Mouse (Mus musculus): ENCODE results near the gene Chrm5. TPM values are rescaled to one million over a fixed set of nuclear protein-coding genes. Genes with fewer than 3 reads are reported as not detected.

The Chrm5 gene
- 0.56 and 0.83 TPM in 2 replicates for polyA plus RNA-seq (2015; fragmentation: Nextera tagmentation; extraction: Ambion mirVana)

- H3K4me1 ChIP-seq: no peaks in the 10 kb centered on the region
- no peaks in the 10 kb centered on the region for H3K27me3 ChIP-seq
- H3K4me2 ChIP-seq (replicated peaks): no peak within 1 kb of the TSS
- H3K9ac ChIP-seq (replicated peaks): no peak within 1 kb of the TSS
- no peaks in the 10 kb centered on the region for H3K9me3 ChIP-seq
- H3K4me3 ChIP-seq: no peak within 1 kb of the TSS
- WGBS: 93% methylated on average over 5 of the region's 5 CpGs
- no peaks in the 10 kb centered on the region for H3K36me3 ChIP-seq
- ATAC-seq (replicated peaks): no peak
- no peak within 1 kb of the TSS for H3K27ac ChIP-seq (replicated peaks)
These were observed at the start of gene Chrm5 for GRCm38 (mm10) chr2:112480669-112481068. Gene Chrm5 (minus strand): TSS chr2:112480769.

GRCm38 (mm10) chr2:112526933-112527332 is 46.4 kb upstream of the Chrm5 start:
- WGBS: 88% methylated on average over 3 of the region's 3 CpGs
- Histone ChIP-seq H3K27ac (replicated peaks) (no peak overlapping the region), H3K4me2 (replicated peaks) (no peak overlapping the region), H3K4me1 (no peaks in the 10 kb centered on the region), H3K27me3 (no peaks in the 10 kb centered on the region), H3K9me3 (no peaks in the 10 kb centered on the region), H3K36me3 (no peaks in the 10 kb centered on the region), H3K9ac (replicated peaks) (no peak overlapping the region), H3K4me3 (no peak overlapping the region)
- ATAC-seq (replicated peaks): no peak

- H3K4me1 ChIP-seq: no peaks in the 10 kb centered on the region
- no peak for ATAC-seq (replicated peaks)
- no peak overlapping the region for H3K4me2 ChIP-seq (replicated peaks)
- H3K4me3 ChIP-seq: no peak overlapping the region
- no peaks in the 10 kb centered on the region for H3K36me3 ChIP-seq
- 86% methylated on average over 4 of the region's 4 CpGs for WGBS
- no peaks in the 10 kb centered on the region for H3K27me3 ChIP-seq
- no peak overlapping the region for H3K27ac ChIP-seq (replicated peaks)
- H3K9me3 ChIP-seq: no peaks in the 10 kb centered on the region
- no peak overlapping the region for H3K9ac ChIP-seq (replicated peaks)
These were observed 40.2 kb upstream of the Chrm5 start for GRCm38 (mm10) chr2:112520526-112521482.

- no peaks in the 10 kb centered on the region for H3K9me3 ChIP-seq
- no peak overlapping the region for H3K9ac ChIP-seq (replicated peaks)
- no peaks in the 10 kb centered on the region for H3K27me3 ChIP-seq
- no peaks in the 10 kb centered on the region for H3K4me1 ChIP-seq
- ATAC-seq (replicated peaks): no peak
- H3K4me2 ChIP-seq (replicated peaks): no peak overlapping the region
- no peaks in the 10 kb centered on the region for H3K36me3 ChIP-seq
- no peak overlapping the region for H3K4me3 ChIP-seq
- no peak overlapping the region for H3K27ac ChIP-seq (replicated peaks)
These were observed 38.0 kb upstream of the Chrm5 start for GRCm38 (mm10) chr2:112518541-112518940.

GRCm38 (mm10) chr2:112517218-112517617 is 36.6 kb upstream of the Chrm5 start:
- WGBS: 93% methylated on average over 3 of the region's 3 CpGs
- H3K9ac ChIP-seq (replicated peaks): no peak overlapping the region
- no peak for ATAC-seq (replicated peaks)

GRCm38 (mm10) chr2:112516728-112517127 is 36.2 kb upstream of the Chrm5 start:
- 86% methylated on average over 3 of the region's 3 CpGs for WGBS
- H3K9ac ChIP-seq (replicated peaks): no peak overlapping the region

More at GRCm38 (mm10) chr2:112517218-112517617, 36.6 kb upstream of the Chrm5 start:
- no peaks in the 10 kb centered on the region for H3K27me3 ChIP-seq
- H3K4me2 ChIP-seq (replicated peaks): no peak overlapping the region
- no peaks in the 10 kb centered on the region for H3K9me3 ChIP-seq
- H3K36me3 ChIP-seq: no peaks in the 10 kb centered on the region
- no peaks in the 10 kb centered on the region for H3K4me1 ChIP-seq
- no peak overlapping the region for H3K27ac ChIP-seq (replicated peaks)
- H3K4me3 ChIP-seq: no peak overlapping the region

GRCm38 (mm10) chr2:112513036-112513435 is 32.5 kb upstream of the Chrm5 start:
- 88% methylated on average over 1 of the region's 1 CpGs for WGBS

More at GRCm38 (mm10) chr2:112516728-112517127, 36.2 kb upstream of the Chrm5 start:
- no peak overlapping the region for H3K4me3 ChIP-seq
- H3K4me1 ChIP-seq: no peaks in the 10 kb centered on the region
- H3K9me3 ChIP-seq: no peaks in the 10 kb centered on the region
- no peaks in the 10 kb centered on the region for H3K36me3 ChIP-seq
- no peak for ATAC-seq (replicated peaks)
- no peak overlapping the region for H3K27ac ChIP-seq (replicated peaks)
- no peaks in the 10 kb centered on the region for H3K27me3 ChIP-seq
- H3K4me2 ChIP-seq (replicated peaks): no peak overlapping the region

GRCm38 (mm10) chr2:112510140-112510539 is 29.6 kb upstream of the Chrm5 start:
- Histone ChIP-seq H3K9ac (replicated peaks) (no peak overlapping the region), H3K4me3 (no peak overlapping the region), H3K4me2 (replicated peaks) (no peak overlapping the region), H3K36me3 (no peaks in the 10 kb centered on the region), H3K4me1 (no peaks in the 10 kb centered on the region), H3K9me3 (no peaks in the 10 kb centered on the region), H3K27ac (replicated peaks) (no peak overlapping the region), H3K27me3 (no peaks in the 10 kb centered on the region)
- 99% methylated on average over 4 of the region's 4 CpGs for WGBS
- ATAC-seq (replicated peaks): no peak

More at GRCm38 (mm10) chr2:112513036-112513435, 32.5 kb upstream of the Chrm5 start:
- no peak for ATAC-seq (replicated peaks)
- Histone ChIP-seq H3K4me2 (replicated peaks) (no peak overlapping the region), H3K27ac (replicated peaks) (no peak overlapping the region), H3K4me3 (no peak overlapping the region), H3K9me3 (no peaks in the 10 kb centered on the region), H3K9ac (replicated peaks) (no peak overlapping the region), H3K27me3 (no peaks in the 10 kb centered on the region), H3K36me3 (no peaks in the 10 kb centered on the region), H3K4me1 (no peaks in the 10 kb centered on the region)

GRCm38 (mm10) chr2:112507444-112507843 is 26.9 kb upstream of the Chrm5 start:
- H3K27me3 ChIP-seq: no peaks in the 10 kb centered on the region
- H3K27ac ChIP-seq (replicated peaks): no peak overlapping the region
- no peak for ATAC-seq (replicated peaks)
- H3K9ac ChIP-seq (replicated peaks): no peak overlapping the region
- no peaks in the 10 kb centered on the region for H3K4me1 ChIP-seq
- H3K4me2 ChIP-seq (replicated peaks): no peak overlapping the region
- H3K36me3 ChIP-seq: no peaks in the 10 kb centered on the region
- H3K9me3 ChIP-seq: no peaks in the 10 kb centered on the region
- 97% methylated on average over 1 of the region's 1 CpGs for WGBS
- H3K4me3 ChIP-seq: no peak overlapping the region

GRCm38 (mm10) chr2:112506841-112507435 is 26.4 kb upstream of the Chrm5 start:
- Histone ChIP-seq H3K4me1 (no peaks in the 10 kb centered on the region), H3K4me3 (no peak overlapping the region), H3K27me3 (no peaks in the 10 kb centered on the region), H3K27ac (replicated peaks) (no peak overlapping the region), H3K9ac (replicated peaks) (no peak overlapping the region), H3K36me3 (no peaks in the 10 kb centered on the region), H3K4me2 (replicated peaks) (no peak overlapping the region), H3K9me3 (no peaks in the 10 kb centered on the region)
- whole genome bisulfite sequencing: 66% methylated on average over 5 of the region's 5 CpGs
- no peak for ATAC-seq (replicated peaks)

GRCm38 (mm10) chr2:112503978-112504377 is 23.4 kb upstream of the Chrm5 start:
- 85% methylated on average over 6 of the region's 6 CpGs for WGBS

GRCm38 (mm10) chr2:112501209-112501608 is 20.6 kb upstream of the Chrm5 start:
- 0 out of 2 replicates have a peak, but pooled peaks cover 2% of the 10 kb centered on the region for H3K4me1 ChIP-seq
- no peak overlapping the region for H3K27ac ChIP-seq (replicated peaks)
- no peaks in the 10 kb centered on the region for H3K36me3 ChIP-seq
- no peaks in the 10 kb centered on the region for H3K27me3 ChIP-seq
- H3K9me3 ChIP-seq: no peaks in the 10 kb centered on the region
- no peak overlapping the region for H3K4me3 ChIP-seq
- H3K9ac ChIP-seq (replicated peaks): no peak overlapping the region
- peak; percentile 97 for ATAC-seq (replicated peaks)
- H3K4me2 ChIP-seq (replicated peaks): no peak overlapping the region
- WGBS: 4% methylated on average over 6 of the region's 6 CpGs

More at GRCm38 (mm10) chr2:112503978-112504377, 23.4 kb upstream of the Chrm5 start:
- H3K9me3 ChIP-seq: no peaks in the 10 kb centered on the region
- no peaks in the 10 kb centered on the region for H3K27me3 ChIP-seq
- H3K36me3 ChIP-seq: no peaks in the 10 kb centered on the region
- H3K9ac ChIP-seq (replicated peaks): no peak overlapping the region
- H3K4me3 ChIP-seq: no peak overlapping the region
- H3K4me2 ChIP-seq (replicated peaks): no peak overlapping the region
- no peak for ATAC-seq (replicated peaks)
- H3K4me1 ChIP-seq: 0 out of 2 replicates have a peak, but pooled peaks cover 2% of the 10 kb centered on the region
- no peak overlapping the region for H3K27ac ChIP-seq (replicated peaks)

Measured in forebrain, embryonic 15.5 days (tissue).